Mouse (Mus musculus) heart, postnatal 0 days (tissue): ENCODE results near the gene Creb3l4.

Experiments
- CTCF ChIP-seq: IDR thresholded peaks from 2 replicates; pipeline ENCODE4 v1.5.1; 2016; ENCODE audit warnings: antibody characterized with exemption, control low read depth, low read depth
- EP300 ChIP-seq: IDR thresholded peaks from 2 replicates; pipeline ENCODE4 v1.6.1; 2016; ENCODE audit warnings: antibody characterized with exemption, low read depth

GRCm38 (mm10) chr3:90290602-90291001 lies 47.3 kb upstream of the Creb3l4 start:
- TF ChIP-seq CTCF (peak; percentile 38), EP300 (no peak)
